Mouse (Mus musculus): ENCODE results near the gene Lrr1. TPM values are rescaled to one million over a fixed set of nuclear protein-coding genes. Genes with fewer than 3 reads are reported as not detected.
A peak's percentile ranks its signal among the peaks of the same experiment; 100 is the strongest.

The Lrr1 gene
- polyA plus RNA-seq, 1 experiment from 2014 or later = 25.9 TPM

DNA sequence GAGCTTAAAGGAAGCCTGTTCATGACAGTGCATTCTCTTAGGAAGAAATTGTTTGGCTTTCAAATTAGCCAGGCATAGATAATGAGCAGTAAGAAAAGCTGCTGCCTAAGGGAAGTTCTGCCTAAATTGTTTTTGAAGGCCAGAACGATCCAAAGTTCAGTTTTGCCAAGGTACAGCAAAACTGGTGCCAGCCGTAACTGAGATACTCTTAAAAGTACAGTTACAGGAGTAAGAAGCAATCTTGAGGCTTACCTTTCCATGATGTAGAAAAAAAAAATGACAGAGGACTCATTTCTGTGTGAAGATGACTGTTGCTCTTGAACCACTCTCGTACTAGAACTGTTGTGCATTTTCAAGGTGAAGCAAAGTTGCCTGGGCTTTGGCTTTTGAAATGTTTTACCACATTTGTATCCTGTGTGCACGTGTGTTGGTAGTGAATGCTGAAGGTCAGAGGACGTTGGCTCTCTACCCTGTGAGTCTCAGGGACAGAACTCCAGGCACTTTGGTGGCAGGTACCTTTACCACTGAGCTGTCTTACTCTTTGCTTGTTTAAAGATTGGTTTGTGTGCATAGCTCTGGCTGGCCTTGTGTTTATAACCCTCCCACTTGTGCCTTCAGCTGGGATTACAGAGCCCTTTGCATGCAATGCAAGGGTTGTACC is 18.3 kb downstream of the Lrr1 start:
- Histone ChIP-seq H3K4me1 (peaks cover 32% of the 10 kb centered on the region), H3K9me3 (replicated peaks) (no peaks in the 10 kb centered on the region), H3K9ac (no peak overlapping the region), H3K27ac (no peak overlapping the region), H3K4me2 (peak overlapping the region; percentile 5; the same call in 1 of the 2 replicates), H3K27me3 (no peaks in the 10 kb centered on the region), H3K36me3 (ENCODE audit: poor library complexity, severe bottlenecking) (peaks cover 35% of the 10 kb centered on the region), H3K4me3 (no peak overlapping the region)
- 70% methylated on average over 5 of the region's 5 CpGs for WGBS
- no peak for ATAC-seq

DNA sequence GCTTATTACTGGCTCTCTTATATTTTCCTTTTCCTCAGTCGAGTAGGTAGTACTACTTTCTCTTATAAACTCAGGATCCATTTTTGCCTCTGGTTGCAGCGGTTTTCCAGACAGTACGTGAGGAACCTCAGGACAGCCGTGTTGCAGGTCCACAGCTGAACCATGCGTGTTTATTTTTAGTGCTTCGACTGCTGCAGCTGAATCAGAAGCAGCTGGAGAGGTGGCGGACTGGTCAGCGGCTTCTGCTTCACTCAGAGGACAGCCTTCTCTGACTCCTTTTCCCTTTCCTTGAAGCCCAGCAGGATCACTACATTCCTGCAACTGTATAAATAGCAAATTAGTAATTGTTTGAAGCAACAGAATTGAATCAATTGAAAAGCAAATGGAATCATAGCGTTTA is 21.5 kb downstream of the Lrr1 start:
- Histone ChIP-seq H3K27ac (no peak overlapping the region), H3K36me3 (ENCODE audit: poor library complexity, severe bottlenecking) (peaks cover 33% of the 10 kb centered on the region), H3K9ac (no peak overlapping the region), H3K27me3 (no peaks in the 10 kb centered on the region), H3K4me1 (peaks cover 18% of the 10 kb centered on the region), H3K4me3 (no peak overlapping the region), H3K4me2 (no peak overlapping the region), H3K9me3 (replicated peaks) (no peaks in the 10 kb centered on the region)
- no peak for ATAC-seq
- WGBS = 96% methylated on average over 9 of the region's 9 CpGs

- H3K4me1 ChIP-seq = peaks cover 17% of the 10 kb centered on the region
These were observed 21.9 kb downstream of the Lrr1 start for GRCm38 (mm10) chr12:69190522-69190921.

GRCm38 (mm10) chr12:69191396-69191795 is 22.8 kb downstream of the Lrr1 start:
- no peak for ATAC-seq

More at GRCm38 (mm10) chr12:69190522-69190921, 21.9 kb downstream of the Lrr1 start:
- H3K27me3 ChIP-seq = no peaks in the 10 kb centered on the region
- H3K4me3 ChIP-seq = no peak overlapping the region
- no peaks in the 10 kb centered on the region for H3K9me3 ChIP-seq (replicated peaks)
- H3K36me3 ChIP-seq (ENCODE audit: poor library complexity, severe bottlenecking) = peaks cover 33% of the 10 kb centered on the region
- no peak overlapping the region for H3K27ac ChIP-seq
- H3K4me2 ChIP-seq = no peak overlapping the region
- no peak for ATAC-seq
- WGBS = 93% methylated on average over 1 of the region's 1 CpGs
- no peak overlapping the region for H3K9ac ChIP-seq

DNA sequence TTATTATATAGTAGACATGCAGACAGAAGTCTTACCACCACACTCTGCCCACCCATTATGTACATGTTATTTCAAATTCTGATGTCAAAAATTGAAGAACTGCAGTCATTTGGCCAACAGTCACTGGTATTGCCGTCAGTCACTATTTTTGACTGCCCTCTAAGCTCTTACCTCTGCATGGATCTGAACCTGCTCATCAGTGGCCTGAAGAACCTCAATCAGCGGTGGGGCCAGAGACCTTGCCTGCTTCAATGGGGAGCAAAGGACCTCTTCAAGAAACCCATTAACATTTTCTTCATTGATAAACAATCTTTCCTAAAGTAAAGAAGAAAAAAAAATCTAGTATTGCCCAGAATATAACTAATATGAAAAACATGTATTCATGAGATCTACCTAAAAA is 24.0 kb downstream of the Lrr1 start:
- H3K27ac ChIP-seq = no peak overlapping the region
- 92% methylated on average over 2 of the region's 2 CpGs for WGBS
- no peak for ATAC-seq
- no peaks in the 10 kb centered on the region for H3K9me3 ChIP-seq (replicated peaks)
- H3K4me2 ChIP-seq = no peak overlapping the region
- H3K4me3 ChIP-seq = no peak overlapping the region
- H3K36me3 ChIP-seq (ENCODE audit: poor library complexity, severe bottlenecking) = peaks cover 28% of the 10 kb centered on the region
- H3K4me1 ChIP-seq = peaks cover 13% of the 10 kb centered on the region
- no peak overlapping the region for H3K9ac ChIP-seq
- H3K27me3 ChIP-seq = no peaks in the 10 kb centered on the region

More at GRCm38 (mm10) chr12:69191396-69191795, 22.8 kb downstream of the Lrr1 start:
- no peak overlapping the region for H3K27ac ChIP-seq
- no peaks in the 10 kb centered on the region for H3K27me3 ChIP-seq
- no peak overlapping the region for H3K4me3 ChIP-seq
- peaks cover 22% of the 10 kb centered on the region for H3K4me1 ChIP-seq
- H3K9ac ChIP-seq = no peak overlapping the region
- H3K4me2 ChIP-seq = no peak overlapping the region
- H3K9me3 ChIP-seq (replicated peaks) = no peaks in the 10 kb centered on the region
- 92% methylated on average over 5 of the region's 5 CpGs for WGBS
- peaks cover 33% of the 10 kb centered on the region for H3K36me3 ChIP-seq (ENCODE audit: poor library complexity, severe bottlenecking)

DNA sequence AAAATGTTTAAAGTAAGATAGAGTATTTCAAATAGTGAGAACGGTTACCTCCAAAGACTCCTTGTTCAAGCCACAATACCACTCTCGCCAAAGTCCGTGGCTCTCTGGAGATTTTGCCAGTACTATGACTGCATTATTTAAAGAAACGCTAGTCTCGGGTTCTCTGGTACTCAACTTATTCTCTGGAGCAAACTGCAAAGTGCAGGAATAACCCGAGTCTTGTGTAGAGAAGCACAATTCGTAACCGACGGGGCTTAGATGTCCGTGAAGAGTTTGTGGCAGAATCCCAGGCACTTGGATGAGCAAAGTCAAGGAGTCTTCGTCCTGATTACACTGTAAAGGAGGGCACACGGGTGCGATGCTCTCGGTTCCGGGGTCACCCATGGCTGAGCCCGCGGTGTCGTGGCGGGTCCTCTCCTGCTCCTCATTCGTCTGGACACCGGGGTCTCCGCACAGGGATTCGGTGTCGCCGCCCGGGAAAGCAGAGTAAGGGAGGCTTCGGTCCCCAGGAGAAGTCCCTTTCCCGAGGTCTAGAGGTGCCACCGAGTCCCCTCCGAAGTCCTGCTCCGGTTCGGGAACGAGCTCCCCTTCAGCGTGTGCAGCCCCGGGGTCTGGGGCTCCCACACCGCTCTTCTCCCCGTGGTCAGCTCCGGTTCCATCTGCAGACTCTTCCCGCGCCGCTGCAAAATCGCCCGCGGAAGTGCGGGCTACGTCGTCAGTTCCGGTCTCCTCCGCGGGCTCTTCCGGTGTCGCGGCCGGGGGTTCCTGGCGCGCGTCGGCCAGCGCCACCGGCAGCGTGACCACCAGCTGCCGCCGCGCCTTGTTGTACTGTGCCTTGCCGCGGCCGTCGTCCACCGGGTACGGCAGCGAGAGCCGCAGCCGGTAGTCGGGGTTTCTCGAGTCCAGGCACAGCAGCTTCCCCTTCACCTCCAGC is 28.1 kb downstream of the Lrr1 start, which contains the start of gene Gm49383:
Gene Gm49383, minus strand, starts transcription at position 661 of the 934 bp plus-strand sequence.
- no peaks in the 10 kb centered on the region for H3K27me3 ChIP-seq
- peak within 1 kb of the TSS; percentile 91 for H3K27ac ChIP-seq
- under 1% methylated on average over 73 of the region's 75 CpGs for WGBS
- peak within 1 kb of the TSS; percentile 93 for H3K4me3 ChIP-seq
- peaks cover 23% of the 10 kb centered on the region for H3K36me3 ChIP-seq (ENCODE audit: poor library complexity, severe bottlenecking)
- H3K9ac ChIP-seq = peak within 1 kb of the TSS; percentile 90
- H3K4me2 ChIP-seq = peak within 1 kb of the TSS; percentile 91
- H3K9me3 ChIP-seq (replicated peaks) = no peaks in the 10 kb centered on the region
- ATAC-seq = peak; percentile 89
- H3K4me1 ChIP-seq = peaks cover 29% of the 10 kb centered on the region

- under 1% methylated on average over 84 of the region's 94 CpGs for WGBS
- peak; percentile 75 for ATAC-seq
- Histone ChIP-seq H3K4me3 (peak overlapping the region; percentile 93), H3K36me3 (ENCODE audit: poor library complexity, severe bottlenecking) (peaks cover 27% of the 10 kb centered on the region), H3K9ac (peak overlapping the region; percentile 90), H3K9me3 (replicated peaks) (no peaks in the 10 kb centered on the region), H3K4me1 (peaks cover 29% of the 10 kb centered on the region), H3K27ac (peak overlapping the region; percentile 91), H3K4me2 (peak overlapping the region; percentile 91), H3K27me3 (no peaks in the 10 kb centered on the region)
These were observed 29.0 kb downstream of the Lrr1 start for GRCm38 (mm10) chr12:69197378-69198163.

- Histone ChIP-seq H3K4me2 (peak within 1 kb of the TSS; percentile 91), H3K4me1 (peaks cover 29% of the 10 kb centered on the region), H3K9me3 (replicated peaks) (no peaks in the 10 kb centered on the region), H3K4me3 (peak within 1 kb of the TSS; percentile 93), H3K27ac (peak within 1 kb of the TSS; percentile 91), H3K27me3 (no peaks in the 10 kb centered on the region), H3K9ac (peak within 1 kb of the TSS; percentile 90), H3K36me3 (ENCODE audit: poor library complexity, severe bottlenecking) (peaks cover 32% of the 10 kb centered on the region)
- WGBS = under 1% methylated on average over 18 of the region's 18 CpGs
- ATAC-seq = peak; percentile 25
These were observed 29.5 kb downstream of the Lrr1 start, which contains the start of gene Dnaaf2 for GRCm38 (mm10) chr12:69198164-69198535. Gene Dnaaf2, minus strand, starts transcription at chr12:69198429.

DNA sequence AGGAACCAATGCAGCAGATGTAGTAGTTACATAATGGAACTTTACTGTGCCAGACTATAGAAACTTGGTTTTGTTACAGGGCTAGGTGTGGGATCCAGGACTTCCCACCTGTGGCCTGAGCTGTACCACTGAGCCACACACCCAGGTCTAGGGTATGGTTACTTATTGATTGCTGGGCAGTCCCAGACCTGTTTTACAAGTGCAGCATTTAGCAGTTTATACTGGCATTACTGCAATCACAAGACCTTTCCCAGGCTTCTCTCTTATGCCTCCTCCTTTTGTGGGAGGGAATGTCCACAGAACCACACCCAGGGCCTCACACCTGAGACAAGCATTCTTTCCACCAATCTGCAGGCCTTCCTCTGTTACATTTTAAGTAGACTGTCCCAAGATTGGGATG is 30.4 kb downstream of the Lrr1 start:
- Histone ChIP-seq H3K4me3 (no peak overlapping the region), H3K27ac (no peak overlapping the region), H3K9ac (0 out of 2 replicates have a peak overlapping the region, but pooled peaks have one; percentile 19), H3K27me3 (no peaks in the 10 kb centered on the region), H3K4me2 (peak overlapping the region; percentile 91), H3K9me3 (replicated peaks) (no peaks in the 10 kb centered on the region), H3K4me1 (peaks cover 29% of the 10 kb centered on the region), H3K36me3 (ENCODE audit: poor library complexity, severe bottlenecking) (peaks cover 35% of the 10 kb centered on the region)
- no peak for ATAC-seq

DNA sequence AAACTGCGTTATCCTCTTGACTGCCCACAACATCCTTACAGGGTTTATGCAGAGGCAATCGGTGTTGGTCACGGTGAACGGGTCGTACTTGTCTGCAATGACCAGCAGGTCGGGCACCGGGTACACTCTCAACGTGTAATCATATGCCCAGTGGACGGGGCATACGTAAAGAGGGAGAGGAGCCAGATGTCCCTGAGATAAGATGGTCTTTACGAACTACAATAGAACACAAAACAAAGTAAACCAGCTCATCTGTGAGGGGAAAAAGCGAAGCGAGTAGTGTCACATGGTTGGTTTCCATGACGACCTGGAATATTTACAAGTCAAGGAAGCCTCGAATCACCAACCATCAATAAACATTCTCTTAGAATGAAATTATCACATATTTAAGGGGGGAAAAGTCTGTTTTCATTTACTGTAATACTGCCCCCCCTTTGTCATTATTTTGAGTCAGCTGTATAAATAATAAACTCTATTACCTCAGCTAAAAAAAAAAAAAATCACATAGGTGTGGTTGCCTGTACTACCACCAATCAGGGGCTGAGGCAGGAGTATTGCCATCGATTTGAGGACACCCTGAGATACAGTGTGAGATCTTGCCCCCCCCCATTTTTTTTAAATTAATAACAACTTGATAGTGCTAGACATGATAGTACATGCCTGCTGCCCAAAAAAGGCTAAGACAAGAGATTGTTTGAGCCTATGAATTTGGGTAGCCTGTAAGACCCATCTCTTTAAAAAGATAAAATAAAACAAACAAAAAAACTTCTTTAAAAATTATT is 35.6 kb downstream of the Lrr1 start, which contains the start of gene Gm49384:
Gene Gm49384, minus strand, starts transcription at position 216 of the 782 bp plus-strand sequence.
- peak; percentile 61; the same call in 1 of the 2 replicates for ATAC-seq
- Histone ChIP-seq H3K4me1 (peaks cover 3% of the 10 kb centered on the region; the same call in 1 of the 2 replicates), H3K9ac (no peak within 1 kb of the TSS), H3K36me3 (ENCODE audit: poor library complexity, severe bottlenecking) (peaks cover 46% of the 10 kb centered on the region), H3K27me3 (no peaks in the 10 kb centered on the region), H3K4me2 (no peak within 1 kb of the TSS), H3K27ac (no peak within 1 kb of the TSS), H3K4me3 (no peak within 1 kb of the TSS), H3K9me3 (replicated peaks) (no peaks in the 10 kb centered on the region)
- WGBS = 77% methylated on average over 16 of the region's 16 CpGs

GRCm38 (mm10) chr12:69207396-69207795 is 38.8 kb downstream of the Lrr1 start:
- no peak overlapping the region for H3K27ac ChIP-seq
- H3K36me3 ChIP-seq (ENCODE audit: poor library complexity, severe bottlenecking) = peaks cover 34% of the 10 kb centered on the region
- 91% methylated on average over 8 of the region's 8 CpGs for WGBS
- no peak overlapping the region for H3K4me3 ChIP-seq
- no peaks in the 10 kb centered on the region for H3K4me1 ChIP-seq
- H3K9me3 ChIP-seq (replicated peaks) = no peaks in the 10 kb centered on the region
- H3K4me2 ChIP-seq = no peak overlapping the region
- ATAC-seq = no peak
- H3K9ac ChIP-seq = no peak overlapping the region
- no peaks in the 10 kb centered on the region for H3K27me3 ChIP-seq
